Mouse (Mus musculus) B cell, adult 2 months (primary cell): Measurements from ENCODE around the gene Gm26741.

ENCODE experiments used
- DNase-seq, 2 experiments: peaks; one replicate each; pipeline ENCODE4 v3.0.0; 2022

Gene Gm26741

DNA sequence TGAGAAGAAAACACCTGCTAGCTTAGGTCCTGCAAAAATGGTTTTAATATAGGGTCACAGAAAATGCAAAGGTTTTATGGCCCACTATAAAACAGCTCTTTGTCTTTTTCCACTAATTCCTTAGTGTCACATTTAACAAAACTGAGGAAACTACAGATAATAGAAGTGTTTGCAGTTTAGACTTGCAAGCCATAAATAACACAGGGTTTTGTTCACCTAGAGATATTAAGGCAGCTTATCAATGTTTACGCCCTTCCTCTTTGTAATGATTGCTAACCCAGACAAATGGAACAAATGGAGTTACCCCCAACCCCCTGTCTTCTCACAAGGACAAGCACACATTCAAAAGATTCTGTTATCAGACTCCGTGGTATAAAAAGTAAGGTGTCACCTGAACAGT lies 32.6 kb downstream of the Gm26741 start:
- DNase-seq, result no peak

DNA sequence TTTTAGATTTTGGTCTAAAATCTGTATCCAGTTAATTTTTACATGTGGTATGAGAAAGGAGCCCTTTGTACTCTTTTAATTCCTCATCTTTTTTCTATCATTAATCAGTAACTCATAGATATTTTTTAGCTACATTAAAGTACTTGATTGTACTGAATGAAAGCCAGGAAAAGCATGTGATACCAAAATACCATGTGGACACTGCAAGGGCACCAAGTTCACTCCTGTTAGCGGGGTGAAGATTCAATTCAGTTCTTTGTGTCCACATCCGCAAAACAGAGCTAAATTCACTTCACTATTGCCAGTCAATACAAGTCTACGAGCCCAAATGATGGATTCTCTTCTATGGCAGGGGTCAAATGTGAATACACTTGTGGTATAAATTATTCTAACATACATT lies 38.1 kb downstream of the Gm26741 start:
- DNase-seq, result no peak

DNA sequence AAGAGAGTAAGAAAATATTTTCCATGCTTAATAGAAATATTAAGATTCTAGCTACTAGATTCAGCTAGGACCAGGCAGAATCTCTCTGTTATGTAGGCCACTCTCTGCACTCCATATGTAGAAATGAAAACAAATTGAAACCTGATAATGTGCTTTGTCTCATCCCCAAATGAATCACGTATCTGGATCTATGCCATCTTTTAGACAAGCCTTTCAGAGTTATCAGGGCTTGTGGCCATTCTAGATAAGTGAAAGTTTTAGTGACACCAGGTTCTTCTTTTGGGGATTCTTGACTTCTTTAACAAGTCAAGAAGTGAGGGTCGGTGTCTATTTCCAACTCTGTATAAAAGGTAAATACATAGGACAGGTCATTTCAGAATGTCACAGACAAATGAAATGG lies 40.1 kb downstream of the Gm26741 start:
- no peak for DNase-seq

DNA sequence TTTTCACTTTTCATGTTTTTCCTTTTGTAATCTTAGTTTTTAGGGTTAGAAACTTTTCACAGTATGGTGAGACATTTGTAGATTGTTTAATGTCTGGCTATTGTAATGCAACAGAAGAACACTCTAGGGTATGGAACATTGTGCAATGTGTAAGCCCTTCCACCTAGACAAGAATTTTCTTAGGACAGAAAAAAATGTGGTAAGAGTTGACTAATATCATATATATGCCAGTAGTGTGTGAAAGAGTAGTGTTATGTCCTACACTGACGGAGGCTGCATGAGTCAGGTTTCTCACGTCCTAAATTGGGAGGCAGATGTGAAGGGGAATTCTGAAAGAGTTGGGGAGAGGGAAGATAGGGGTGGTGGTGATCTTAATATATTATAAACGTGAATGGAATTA lies 41.2 kb downstream of the Gm26741 start:
- no peak for DNase-seq

DNA sequence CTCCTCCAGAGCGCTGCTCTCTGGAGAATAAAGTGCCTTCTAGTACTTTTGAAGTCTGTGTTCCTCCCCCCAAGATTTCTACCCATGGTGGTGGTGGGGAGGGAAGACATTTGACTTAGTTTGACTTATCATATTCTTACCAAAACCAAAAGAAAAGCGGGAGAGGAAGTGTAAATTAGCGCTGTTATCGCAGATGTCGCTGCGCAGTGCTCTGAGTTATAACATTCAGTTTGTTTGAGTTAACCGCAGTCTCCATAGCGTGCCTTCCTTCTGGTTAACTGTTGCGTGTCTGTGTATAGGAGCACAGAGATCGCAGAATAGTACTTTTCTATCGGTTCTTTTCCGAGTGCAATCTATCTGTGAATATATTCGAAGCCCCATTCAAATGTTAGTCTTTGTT lies 46.6 kb downstream of the Gm26741 start:
- no peak for DNase-seq

DNA sequence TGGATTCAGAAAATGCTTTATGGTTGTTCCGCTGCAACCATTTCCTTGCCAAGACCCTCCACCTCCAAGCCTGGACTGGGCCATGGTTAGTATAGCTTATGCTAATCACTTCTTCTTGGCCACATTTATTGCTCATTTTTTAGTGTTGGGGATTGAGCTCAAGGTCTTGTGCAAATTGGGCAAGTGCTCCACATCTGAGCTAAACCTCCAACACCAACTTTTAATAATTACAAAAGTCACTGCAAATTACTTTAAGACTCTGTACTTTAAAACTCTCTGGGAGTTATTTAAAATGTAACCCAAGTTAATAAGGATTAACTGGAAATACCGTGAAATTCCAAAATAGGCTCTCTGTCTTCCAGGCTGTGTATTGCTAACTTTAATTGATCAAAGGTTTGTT lies 49.0 kb downstream of the Gm26741 start:
- DNase-seq, result no peak
